Mouse (Mus musculus) stomach, embryonic 14.5 days (tissue): Measurements from ENCODE around the gene Sumo1. TPM values are rescaled to one million over a fixed set of nuclear protein-coding genes. Genes with fewer than 3 reads are reported as not detected.

Source experiments
- ATAC-seq: fragments of 200-750 bp; cut with Nextera tagmentation; 2 replicates; pipeline ENCODE4 v1.8.0; 2017; ENCODE audit warnings: low read depth, moderate TSS enrichment; ENCODE audit not compliant: insufficient number of reproducible peaks, insufficient read depth, low FRiP score
- H3K27ac ChIP-seq: fragments of 300-500 bp; sonication (generic); 2 replicates; pipeline ENCODE4 v1.5.1; 2014; ENCODE audit warnings: mild to moderate bottlenecking, low read length, moderate library complexity, mixed read lengths
- H3K27me3 ChIP-seq: fragments of 300-500 bp; sonication (generic); 2 replicates; pipeline ENCODE4 v1.6.1; 2014; ENCODE audit warnings: low read length, control low read depth, mixed read lengths; ENCODE audit not compliant: control insufficient read depth, insufficient read depth
- H3K36me3 ChIP-seq: fragments of 300-500 bp; sonication (generic); 2 replicates; pipeline ENCODE4 v1.6.1; 2014; ENCODE audit warnings: mild to moderate bottlenecking, control low read depth, low read length, moderate library complexity, mixed read lengths; ENCODE audit not compliant: control insufficient read depth, insufficient read depth
- H3K4me1 ChIP-seq: fragments of 300-500 bp; sonication (generic); 2 replicates; pipeline ENCODE4 v1.6.1; 2014; ENCODE audit warnings: low read length, control low read depth, mixed read lengths; ENCODE audit not compliant: control insufficient read depth, insufficient read depth
- H3K4me2 ChIP-seq: fragments of 300-500 bp; sonication (generic); replicated peaks from 2 replicates; pipeline ENCODE4 v1.6.1; 2014; ENCODE audit warnings: low read depth, low read length, control low read depth
- H3K4me3 ChIP-seq: fragments of 300-500 bp; sonication (generic); 2 replicates; pipeline ENCODE4 v1.5.1; 2014; ENCODE audit warnings: low read depth, low read length, control low read depth
- H3K9ac ChIP-seq: fragments of 300-500 bp; sonication (generic); replicated peaks from 2 replicates; pipeline ENCODE4 v1.6.1; 2014; ENCODE audit warnings: low read depth, mild to moderate bottlenecking, control low read depth, low read length, moderate library complexity, mixed read lengths
- H3K9me3 ChIP-seq: fragments of 300-500 bp; sonication (generic); 2 replicates; pipeline ENCODE4 v1.6.1; 2016; ENCODE audit warnings: low read depth, low read length, control low read depth; ENCODE audit not compliant: control insufficient read depth
- WGBS: fragments of 180-500 bp; shearing (Covaris S2); extraction: QIAGEN DNeasy Blood & Tissue Kit; methylation state at CpG from one replicate; pipeline ENCODE4 v1.1.7; 2014; 5-methylcytosine and 5-hydroxymethylcytosine counted together
- polyA plus RNA-seq: library from polyadenylated mRNA; unstranded; fragments of >200 nt; fragmentation: Nextera tagmentation; extraction: Ambion mirVana; gene quantifications from 2 replicates; pipeline ENCODE4 v1.2.1, GENCODE M21; 2014

Gene Sumo1
- polyA plus RNA-seq, 1 experiment from 2014 or later: 382 TPM

DNA sequence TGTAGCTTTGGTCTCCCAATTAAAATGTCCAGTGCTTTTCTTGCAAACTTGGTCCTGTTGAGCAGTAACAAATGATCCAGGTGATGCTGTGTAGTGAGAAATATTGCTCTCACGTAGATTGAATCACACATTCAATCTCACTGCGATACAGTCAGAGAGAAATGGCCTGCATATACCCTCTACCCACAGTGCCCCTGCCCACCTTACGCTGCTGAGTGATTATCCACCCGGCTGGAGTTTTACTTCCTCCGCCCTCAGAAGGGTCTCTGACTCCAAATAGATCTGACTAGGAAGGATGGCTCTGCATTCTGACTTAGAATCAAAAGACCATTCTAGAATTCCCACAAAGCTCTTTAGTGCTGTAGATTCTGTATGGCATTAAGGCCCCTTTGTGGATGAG, 122.1 kb downstream of the Sumo1 start:
- H3K4me2 ChIP-seq: no peak overlapping the region
- H3K27me3 ChIP-seq: no peaks in the 10 kb centered on the region
- H3K9me3 ChIP-seq: no peaks in the 10 kb centered on the region
- no peak overlapping the region for H3K4me3 ChIP-seq
- peaks cover 4% of the 10 kb centered on the region; the same call in 1 of the 2 replicates for H3K4me1 ChIP-seq
- ATAC-seq: no peak
- H3K36me3 ChIP-seq: no peaks in the 10 kb centered on the region
- H3K9ac ChIP-seq: no peak overlapping the region
- WGBS: 92% methylated on average over 5 of the region's 5 CpGs
- no peak overlapping the region for H3K27ac ChIP-seq

DNA sequence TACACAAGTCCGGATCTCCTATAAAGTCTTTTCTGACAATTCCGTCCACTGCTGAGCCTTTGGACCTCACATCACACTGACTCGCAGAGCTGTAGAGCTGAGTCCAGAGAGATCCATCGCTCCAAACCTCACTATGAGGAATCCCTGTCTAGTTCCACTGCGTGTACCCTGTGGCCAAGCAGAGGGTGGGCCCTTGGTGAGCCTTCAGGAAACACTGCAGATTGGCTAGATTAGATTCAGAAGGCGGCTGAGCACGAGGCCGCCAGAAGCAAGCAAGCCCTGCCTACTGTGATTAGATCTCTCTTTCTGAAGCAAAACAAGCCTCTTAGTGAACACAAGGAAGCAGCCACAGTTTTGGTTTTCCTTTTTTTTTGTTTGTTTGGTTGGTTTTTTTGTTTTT, 126.7 kb downstream of the Sumo1 start:
- Histone ChIP-seq H3K36me3 (no peaks in the 10 kb centered on the region), H3K9me3 (no peaks in the 10 kb centered on the region), H3K27ac (no peak overlapping the region), H3K9ac (no peak overlapping the region), H3K4me3 (no peak overlapping the region), H3K27me3 (no peaks in the 10 kb centered on the region), H3K4me2 (no peak overlapping the region), H3K4me1 (no peaks in the 10 kb centered on the region)
- ATAC-seq: no peak
- 78% methylated on average over 8 of the region's 8 CpGs for WGBS

DNA sequence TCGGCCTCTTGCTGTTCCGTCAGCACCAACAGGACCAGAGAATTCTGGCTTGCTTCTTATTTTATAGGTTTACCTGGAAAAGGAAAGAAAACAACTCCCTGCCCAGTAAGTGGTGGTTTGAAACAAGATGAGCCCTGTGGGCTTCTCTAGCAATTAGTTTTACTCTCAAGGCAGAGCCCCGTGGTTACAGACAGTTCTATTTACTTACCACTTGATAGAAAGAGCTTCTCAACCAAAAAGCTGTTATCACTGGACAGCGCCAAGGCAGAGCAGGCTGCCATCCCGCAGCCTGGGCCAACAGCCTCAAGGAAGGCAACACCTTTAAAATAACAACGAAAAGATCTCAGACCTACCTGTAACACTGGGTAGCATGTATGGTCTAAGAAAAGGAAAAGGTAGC, 128.4 kb downstream of the Sumo1 start:
- 45% methylated on average over 6 of the region's 6 CpGs for WGBS
- Histone ChIP-seq H3K9ac (no peak overlapping the region), H3K9me3 (no peaks in the 10 kb centered on the region), H3K4me1 (no peaks in the 10 kb centered on the region), H3K4me2 (no peak overlapping the region), H3K36me3 (no peaks in the 10 kb centered on the region), H3K27me3 (no peaks in the 10 kb centered on the region), H3K27ac (no peak overlapping the region), H3K4me3 (no peak overlapping the region)
- no peak for ATAC-seq

DNA sequence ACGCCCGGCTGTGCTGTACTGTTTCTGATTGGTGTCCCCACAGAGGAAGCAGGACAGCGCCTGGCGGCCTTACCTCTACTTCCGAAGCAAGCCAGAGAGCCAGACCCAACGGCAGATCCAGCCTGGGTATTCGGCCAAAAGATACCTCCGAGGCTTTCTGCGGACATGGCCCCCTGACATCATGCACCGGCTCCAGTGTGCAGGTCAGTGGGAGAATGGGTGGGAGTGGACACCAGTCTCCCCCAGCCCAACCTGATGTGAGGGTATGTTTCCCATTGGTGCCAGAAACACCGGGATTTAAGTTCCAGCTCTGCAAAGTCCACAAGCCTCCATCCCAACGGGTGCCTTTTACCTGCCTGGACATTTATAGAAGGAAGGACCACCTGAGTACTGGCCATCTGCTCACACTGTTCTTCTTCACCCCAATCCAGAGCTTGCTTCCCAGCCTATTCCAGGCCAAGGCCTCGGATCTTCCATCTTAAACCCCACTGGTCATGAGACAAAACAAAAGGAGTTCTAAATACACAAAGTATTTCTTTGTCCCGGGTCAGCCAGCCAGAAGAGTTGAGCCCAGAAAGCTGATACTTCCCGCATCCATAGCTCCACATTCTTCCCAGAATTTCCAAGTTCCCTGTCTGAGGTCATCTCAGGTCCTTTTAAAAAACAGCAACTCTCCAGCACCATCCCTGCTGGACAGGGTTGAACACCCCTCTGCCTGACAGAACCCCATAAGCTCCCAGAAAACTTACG, 129.2 kb downstream of the Sumo1 start:
- Histone ChIP-seq H3K27ac (no peak overlapping the region), H3K9me3 (no peaks in the 10 kb centered on the region), H3K27me3 (no peaks in the 10 kb centered on the region), H3K4me2 (no peak overlapping the region), H3K36me3 (no peaks in the 10 kb centered on the region), H3K9ac (no peak overlapping the region), H3K4me1 (no peaks in the 10 kb centered on the region), H3K4me3 (no peak overlapping the region)
- no peak for ATAC-seq
- 85% methylated on average over 16 of the region's 16 CpGs for WGBS

DNA sequence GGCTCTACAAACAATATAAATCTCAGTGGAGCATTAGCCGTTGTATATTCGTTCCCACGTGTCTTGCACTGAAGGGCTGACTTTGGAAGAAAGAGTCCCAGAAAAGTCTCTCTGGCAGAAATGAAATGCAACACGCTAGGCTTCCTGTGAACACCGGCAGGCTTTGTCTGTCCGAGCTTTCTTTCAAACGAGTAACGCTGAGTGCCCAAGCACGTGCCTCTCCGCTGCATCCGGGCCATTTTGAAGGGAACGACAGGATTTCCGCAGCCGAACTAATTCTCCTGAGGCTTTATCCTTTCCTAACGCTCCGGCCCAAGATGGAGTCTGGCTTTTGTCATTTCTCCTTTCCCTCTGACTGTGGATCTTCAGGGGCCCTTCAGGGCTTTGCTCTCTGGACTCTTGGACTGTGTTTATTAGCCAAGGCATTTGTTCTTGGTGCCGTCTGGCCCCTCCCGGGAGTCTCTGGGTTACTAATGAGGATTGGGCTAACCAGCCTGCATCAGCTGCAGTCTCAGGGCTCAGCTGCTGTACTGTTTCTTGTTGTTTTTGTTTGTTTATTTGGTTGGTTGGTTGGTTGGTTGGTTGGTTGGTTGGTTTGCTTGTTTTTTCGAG, 130.0 kb downstream of the Sumo1 start:
- Histone ChIP-seq H3K9ac (no peak overlapping the region), H3K27me3 (no peaks in the 10 kb centered on the region), H3K4me3 (no peak overlapping the region), H3K9me3 (no peaks in the 10 kb centered on the region), H3K27ac (no peak overlapping the region), H3K36me3 (no peaks in the 10 kb centered on the region), H3K4me1 (no peaks in the 10 kb centered on the region), H3K4me2 (no peak overlapping the region)
- 59% methylated on average over 19 of the region's 19 CpGs for WGBS
- ATAC-seq: no peak

DNA sequence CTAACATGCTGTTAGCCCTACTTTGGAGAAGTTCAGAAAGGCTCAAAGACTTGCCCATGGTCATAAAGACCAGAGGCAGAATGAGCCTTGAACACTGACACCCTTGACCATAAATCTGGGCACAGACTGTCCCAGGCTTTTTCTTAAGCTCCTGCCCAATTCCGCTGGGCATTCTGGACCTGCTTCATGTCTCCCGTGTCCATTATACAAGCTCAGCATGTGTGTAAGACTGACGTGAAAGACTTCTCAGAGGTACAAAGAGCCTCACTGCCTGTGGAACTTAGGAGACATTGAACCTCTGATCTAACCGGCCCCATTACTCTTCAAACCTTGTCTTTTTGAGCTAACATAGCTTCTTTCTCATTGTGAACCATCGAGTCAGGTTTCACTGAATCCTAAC, 132.3 kb downstream of the Sumo1 start:
- Histone ChIP-seq H3K27ac (no peak overlapping the region), H3K4me1 (no peaks in the 10 kb centered on the region), H3K9ac (no peak overlapping the region), H3K27me3 (no peaks in the 10 kb centered on the region), H3K36me3 (no peaks in the 10 kb centered on the region), H3K9me3 (no peaks in the 10 kb centered on the region), H3K4me2 (no peak overlapping the region), H3K4me3 (no peak overlapping the region)
- WGBS: 90% methylated on average over 5 of the region's 5 CpGs
- ATAC-seq: no peak

Other genes with a start within 250 kb of the Sumo1 start
- 13.3 and 15.5 TPM in 2 replicates for gene Fzd7, start 188.4 kb downstream of the Sumo1 start, polyA plus RNA-seq
- 0.82 TPM in 1 of 2 replicates, not detected in the other for gene Gm973, start 154.6 kb downstream of the Sumo1 start, polyA plus RNA-seq
- gene Nop58, start 14.1 kb upstream of the Sumo1 start, polyA plus RNA-seq: 219 and 254 TPM in 2 replicates
- 15.0 and 17.2 TPM in 2 replicates for gene Bmpr2, start 92.6 kb upstream of the Sumo1 start, polyA plus RNA-seq
- gene Fam117b, start 242.2 kb upstream of the Sumo1 start, polyA plus RNA-seq: 11.4 and 11.9 TPM in 2 replicates